9 mouse cellular contexts compared by ENCODE assay signal in the genomic region with DNA sequence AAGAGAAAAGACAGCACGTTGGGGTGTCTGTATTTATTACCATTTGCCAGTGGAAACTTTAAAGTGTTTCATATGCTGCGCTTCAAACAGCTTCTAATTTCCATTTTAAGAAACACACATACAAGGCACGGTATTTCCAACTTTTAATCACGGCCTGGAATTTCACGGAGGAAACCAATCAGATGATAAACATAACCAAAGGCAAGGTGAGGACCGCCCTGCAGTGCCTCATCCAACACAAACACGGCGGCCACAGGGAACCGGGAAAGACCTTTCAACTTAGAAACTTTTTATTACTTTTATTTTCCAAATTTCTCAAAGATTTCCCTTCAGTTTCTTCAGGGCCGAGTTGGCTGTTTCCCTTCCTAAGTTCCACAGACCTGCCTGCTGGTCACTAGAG. TPM values are rescaled to one million over a fixed set of nuclear protein-coding genes. Genes with fewer than 3 reads are reported as not detected.
DNase-seq lines count a peak whose midpoint lies in the region; ATAC-seq and TF ChIP-seq lines count a peak whose summit lies in the region.
"Had no signal": no experiment of that assay in that cellular context is flagged by ENCODE, and none has a peak within 500 bp of the region (broad histone marks: within the 10 kb centered on the region; RNA-seq: fewer than 3 reads in every experiment).

No protein-coding gene starts in this region.

- H3K9ac ChIP-seq in forebrain, postnatal 0 days = no peak overlapping the region
- no peak overlapping the region for H3K9ac ChIP-seq in forebrain, embryonic 12.5 days
- no peak overlapping the region for H3K9ac ChIP-seq in hindbrain, embryonic 16.5 days (ENCODE audit: low read depth, low read length)
- no peak overlapping the region for H3K9ac ChIP-seq in midbrain, embryonic 16.5 days (ENCODE audit: low read depth, low read length)

- no peak for TF ChIP-seq CTCF in forebrain, postnatal 0 days (IDR thresholded peaks at IDR 0.05; ENCODE audit: low read depth)
- TF ChIP-seq CTCF in left cerebral cortex, adult 2 months (IDR thresholded peaks at IDR 0.05) = no peak

- no peak overlapping the region for H3K27ac ChIP-seq in forebrain, postnatal 0 days (ENCODE audit: low read depth, low read length)
- no peak overlapping the region for H3K27ac ChIP-seq in forebrain, embryonic 12.5 days
- no peak overlapping the region for H3K27ac ChIP-seq in left cerebral cortex, adult 2 months
- no peak overlapping the region for H3K27ac ChIP-seq in hindbrain, embryonic 16.5 days (ENCODE audit: low read depth, low read length)
- no peak overlapping the region for H3K27ac ChIP-seq in midbrain, embryonic 16.5 days (ENCODE audit: low read length)

- no peak overlapping the region; the same call in 1 of the 2 replicates for H3K4me3 ChIP-seq in forebrain, postnatal 0 days (ENCODE audit: low read depth, low read length)
- no peak overlapping the region for H3K4me3 ChIP-seq in forebrain, embryonic 12.5 days (replicated peaks)
- H3K4me3 ChIP-seq in left cerebral cortex, adult 2 months = peak overlapping the region; percentile 65
- H3K4me3 ChIP-seq in hindbrain, embryonic 16.5 days (ENCODE audit: low read length) = no peak overlapping the region; the same call in 1 of the 2 replicates
- H3K4me3 ChIP-seq in midbrain, embryonic 16.5 days (ENCODE audit: low read depth, low read length) = no peak overlapping the region

- H3K9me3 ChIP-seq in forebrain, postnatal 0 days (ENCODE audit: low read length) = no peaks in the 10 kb centered on the region
- H3K9me3 ChIP-seq in forebrain, embryonic 12.5 days = no peaks in the 10 kb centered on the region
- H3K9me3 ChIP-seq in hindbrain, embryonic 16.5 days (ENCODE audit: control insufficient read depth, low read length) = no peaks in the 10 kb centered on the region
- no peaks in the 10 kb centered on the region for H3K9me3 ChIP-seq in midbrain, embryonic 16.5 days (replicated peaks; ENCODE audit: control insufficient read depth, low read length, poor library complexity, severe bottlenecking)

- H3K4me2 ChIP-seq in forebrain, postnatal 0 days (ENCODE audit: low read depth) = peak overlapping the region; percentile 90
- H3K4me2 ChIP-seq in forebrain, embryonic 12.5 days = no peak overlapping the region
- peak overlapping the region; percentile 85 for H3K4me2 ChIP-seq in hindbrain, embryonic 16.5 days (ENCODE audit: low read length)
- H3K4me2 ChIP-seq in midbrain, embryonic 16.5 days (ENCODE audit: low read length) = peak overlapping the region; percentile 93

- WGBS in forebrain, postnatal 0 days = 68% methylated on average over 10 of the region's 10 CpGs
- 86% methylated on average over 10 of the region's 10 CpGs for WGBS in forebrain, embryonic 12.5 days
- WGBS in hindbrain, embryonic 16.5 days = 75% methylated on average over 10 of the region's 10 CpGs
- 76% methylated on average over 10 of the region's 10 CpGs for WGBS in midbrain, embryonic 16.5 days

- DNase-seq in forebrain, postnatal 0 days = no peak
- no peak for DNase-seq in left cerebral cortex, adult 2 months (ENCODE audit: extremely low spot score in 1 of 2, low spot score in 2 of 2)
- no peak for DNase-seq in left cerebral cortex, adult 11 months (ENCODE audit: low spot score)
- no peak for DNase-seq in right cerebral cortex, adult 2 months (ENCODE audit: low spot score in 2 of 2)
- DNase-seq in cerebellum, postnatal 14 days = no peak
- DNase-seq: gastrocnemius, postnatal 14 days had no signal

- no peaks in the 10 kb centered on the region for H3K36me3 ChIP-seq in forebrain, postnatal 0 days (ENCODE audit: insufficient read depth)
- no peaks in the 10 kb centered on the region for H3K36me3 ChIP-seq in forebrain, embryonic 12.5 days (replicated peaks)
- H3K36me3 ChIP-seq in hindbrain, embryonic 16.5 days (ENCODE audit: control insufficient read depth, insufficient read depth, low read length) = no peaks in the 10 kb centered on the region
- H3K36me3 ChIP-seq in midbrain, embryonic 16.5 days (ENCODE audit: control insufficient read depth, insufficient read depth, low read length) = no peaks in the 10 kb centered on the region

- ATAC-seq in forebrain, postnatal 0 days = no peak
- no peak for ATAC-seq in forebrain, embryonic 12.5 days (ENCODE audit: low FRiP score)
- ATAC-seq in hindbrain, embryonic 16.5 days = no peak
- ATAC-seq in midbrain, embryonic 16.5 days = no peak

- no peaks in the 10 kb centered on the region for H3K27me3 ChIP-seq in forebrain, postnatal 0 days (ENCODE audit: insufficient read depth, low read length)
- 0 out of 2 replicates have a peak, but pooled peaks cover 4% of the 10 kb centered on the region for H3K27me3 ChIP-seq in forebrain, embryonic 12.5 days
- no peaks in the 10 kb centered on the region for H3K27me3 ChIP-seq in hindbrain, embryonic 16.5 days (replicated peaks; ENCODE audit: control insufficient read depth, insufficient read depth, low read length)
- no peaks in the 10 kb centered on the region for H3K27me3 ChIP-seq in midbrain, embryonic 16.5 days (ENCODE audit: control insufficient read depth, insufficient read depth, low read depth, low read length)

- peaks cover 18% of the 10 kb centered on the region for H3K4me1 ChIP-seq in forebrain, postnatal 0 days (ENCODE audit: insufficient read depth)
- peaks cover 46% of the 10 kb centered on the region for H3K4me1 ChIP-seq in forebrain, embryonic 12.5 days
- H3K4me1 ChIP-seq in hindbrain, embryonic 16.5 days (ENCODE audit: control insufficient read depth, insufficient read depth, low read depth, low read length) = peaks cover 22% of the 10 kb centered on the region
- peaks cover 40% of the 10 kb centered on the region for H3K4me1 ChIP-seq in midbrain, embryonic 16.5 days (ENCODE audit: control insufficient read depth, insufficient read depth, low read length)

- intact Hi-C loops in left cerebral cortex, adult 2 months (cut with DNase I) = no loop called here

RNA-seq across cellular contexts. Expression of gene Cdc42bpb, which starts 2.8 kb away (rescaled TPM):
- total RNA-seq in forebrain, postnatal 0 days (2014; rRNA removed) = 113 and 139 TPM in 2 replicates
- 28.0 and 31.1 TPM in 2 replicates for polyA plus RNA-seq in forebrain, postnatal 0 days (2015; fragmentation: Nextera tagmentation; extraction: Ambion mirVana)
- 38.9 and 41.6 TPM in 2 replicates for polyA plus RNA-seq in forebrain, embryonic 12.5 days (2016; fragmentation: Nextera tagmentation; extraction: Ambion mirVana)
- 100 to 1,000 TPM; 137 to 142 TPM for total RNA-seq in left cerebral cortex, adult 2 months (2021)
- polyA plus RNA-seq in hindbrain, embryonic 16.5 days (2015; fragmentation: Nextera tagmentation; extraction: Ambion mirVana) = 35.3 and 40.4 TPM in 2 replicates
- polyA plus RNA-seq in midbrain, embryonic 16.5 days (2015; fragmentation: Nextera tagmentation; extraction: Ambion mirVana) = 39.9 and 40.2 TPM in 2 replicates

RNA-seq across cellular contexts. Expression of gene Lbhd2, which starts 31.9 kb away (rescaled TPM):
- 3.7 and 4.4 TPM in 2 replicates for total RNA-seq in forebrain, postnatal 0 days (2014; rRNA removed)
- polyA plus RNA-seq in forebrain, postnatal 0 days (2015; fragmentation: Nextera tagmentation; extraction: Ambion mirVana) = 10.5 and 12.9 TPM in 2 replicates
- 0.51 and 0.63 TPM in 2 replicates for polyA plus RNA-seq in forebrain, embryonic 12.5 days (2016; fragmentation: Nextera tagmentation; extraction: Ambion mirVana)
- 1 to 10 TPM; 1.3 to 2.8 TPM for total RNA-seq in left cerebral cortex, adult 2 months (2021)
- polyA plus RNA-seq in hindbrain, embryonic 16.5 days (2015; fragmentation: Nextera tagmentation; extraction: Ambion mirVana) = 2.5 and 3.3 TPM in 2 replicates
- polyA plus RNA-seq in midbrain, embryonic 16.5 days (2015; fragmentation: Nextera tagmentation; extraction: Ambion mirVana) = 4.9 and 7.0 TPM in 2 replicates
- total RNA-seq: gastrocnemius, postnatal 14 days had no signal

RNA-seq across cellular contexts. Expression of gene Exoc3l4, which starts 42.1 kb away (rescaled TPM):
- 2.1 TPM in 2 replicates for total RNA-seq in forebrain, postnatal 0 days (2014; rRNA removed)
- 1.5 and 2.0 TPM in 2 replicates for polyA plus RNA-seq in forebrain, postnatal 0 days (2015; fragmentation: Nextera tagmentation; extraction: Ambion mirVana)
- 1.4 and 3.3 TPM in 2 replicates for polyA plus RNA-seq in forebrain, embryonic 12.5 days (2016; fragmentation: Nextera tagmentation; extraction: Ambion mirVana)
- total RNA-seq in left cerebral cortex, adult 2 months (2021) = under 1 TPM; 0.54 to 0.96 TPM
- polyA plus RNA-seq in hindbrain, embryonic 16.5 days (2015; fragmentation: Nextera tagmentation; extraction: Ambion mirVana) = 2.6 and 2.7 TPM in 2 replicates
- 2.0 and 2.1 TPM in 2 replicates for polyA plus RNA-seq in midbrain, embryonic 16.5 days (2015; fragmentation: Nextera tagmentation; extraction: Ambion mirVana)
